Mouse (Mus musculus): Measurements from ENCODE around the gene Dcaf12.

Dcaf12 gene

GRCm38 (mm10) chr4:41310567-41311563 lies 3.8 kb downstream of the Dcaf12 start:
- DNase-seq (ENCODE audit: low spot score), result peak; percentile 26

GRCm38 (mm10) chr4:41307406-41307805 lies 7.3 kb downstream of the Dcaf12 start:
- DNase-seq (ENCODE audit: low spot score), result no peak

- no peak for DNase-seq (ENCODE audit: low spot score)
These were observed 10.4 kb downstream of the Dcaf12 start for GRCm38 (mm10) chr4:41304302-41304701.

GRCm38 (mm10) chr4:41303671-41304070 lies 11.0 kb downstream of the Dcaf12 start:
- DNase-seq (ENCODE audit: low spot score), result no peak

- DNase-seq (ENCODE audit: low spot score), result no peak
These were observed 15.7 kb downstream of the Dcaf12 start for GRCm38 (mm10) chr4:41298976-41299375.

- no peak for DNase-seq (ENCODE audit: low spot score)
These were observed 18.7 kb downstream of the Dcaf12 start for GRCm38 (mm10) chr4:41295960-41296359.

- DNase-seq (ENCODE audit: low spot score), result no peak
These were observed 19.2 kb downstream of the Dcaf12 start for GRCm38 (mm10) chr4:41295507-41295906.

- no peak for DNase-seq (ENCODE audit: low spot score)
These were observed 20.8 kb downstream of the Dcaf12 start for GRCm38 (mm10) chr4:41293907-41294306.

GRCm38 (mm10) chr4:41289802-41290201 lies 24.9 kb downstream of the Dcaf12 start:
- no peak for DNase-seq (ENCODE audit: low spot score)

GRCm38 (mm10) chr4:41286420-41286819 lies 28.3 kb downstream of the Dcaf12 start:
- no peak for DNase-seq (ENCODE audit: low spot score)

- DNase-seq (ENCODE audit: low spot score), result no peak
These were observed 30.6 kb downstream of the Dcaf12 start for GRCm38 (mm10) chr4:41284087-41284486.

GRCm38 (mm10) chr4:41275927-41276326 lies 38.8 kb downstream of the Dcaf12 start:
- DNase-seq (ENCODE audit: low spot score), result no peak

GRCm38 (mm10) chr4:41274980-41275850 lies 39.5 kb downstream of the Dcaf12 start, which contains the start of gene Ubap2:
Gene Ubap2 (minus strand): TSS chr4:41275144.
- peak; percentile 97 for DNase-seq (ENCODE audit: low spot score)

GRCm38 (mm10) chr4:41274377-41274979 lies 40.2 kb downstream of the Dcaf12 start:
- no peak for DNase-seq (ENCODE audit: low spot score)

- no peak for DNase-seq (ENCODE audit: low spot score)
These were observed 46.6 kb downstream of the Dcaf12 start for GRCm38 (mm10) chr4:41268133-41268532.

GRCm38 (mm10) chr4:41266350-41266749 lies 48.3 kb downstream of the Dcaf12 start:
- DNase-seq (ENCODE audit: low spot score), result no peak

- DNase-seq (ENCODE audit: low spot score), result no peak
These were observed 54.0 kb downstream of the Dcaf12 start for GRCm38 (mm10) chr4:41260691-41261090.

GRCm38 (mm10) chr4:41259019-41259418 lies 55.7 kb downstream of the Dcaf12 start:
- DNase-seq (ENCODE audit: low spot score), result no peak

- DNase-seq (ENCODE audit: low spot score), result peak; percentile 56
These were observed 56.9 kb downstream of the Dcaf12 start for GRCm38 (mm10) chr4:41257752-41258151.

- no peak for DNase-seq (ENCODE audit: low spot score)
These were observed 59.0 kb downstream of the Dcaf12 start for GRCm38 (mm10) chr4:41255564-41256210.

- no peak for DNase-seq (ENCODE audit: low spot score)
These were observed 60.9 kb downstream of the Dcaf12 start for GRCm38 (mm10) chr4:41253756-41254155.

- DNase-seq (ENCODE audit: low spot score), result no peak
These were observed 69.3 kb downstream of the Dcaf12 start for GRCm38 (mm10) chr4:41245408-41245807.
